Mouse (Mus musculus) myocyte (in vitro differentiated cells): ENCODE measurements around the gene Trmt10c. TPM values are rescaled to one million over a fixed set of nuclear protein-coding genes. Genes with fewer than 3 reads are reported as not detected.

Experiments used
- H3K27me3 ChIP-seq: one replicate; pipeline ENCODE4 v1.6.1; 2011; ENCODE audit not compliant: control insufficient read depth, insufficient read depth, insufficient read length
- H3K36me3 ChIP-seq: one replicate; pipeline ENCODE4 v1.6.1; 2011; ENCODE audit not compliant: control insufficient read depth, insufficient read depth
- H3K4me2 ChIP-seq: one replicate; pipeline ENCODE4 v1.6.1; 2011; ENCODE audit warnings: low read depth, control low read depth
- H3K4me3 ChIP-seq: one replicate; pipeline ENCODE4 v1.5.1; 2011; ENCODE audit warnings: mild to moderate bottlenecking, control low read depth, moderate library complexity
- H3K79me2 ChIP-seq: one replicate; pipeline ENCODE4 v1.6.1; 2011; ENCODE audit not compliant: control insufficient read depth, insufficient read depth
- H3ac ChIP-seq: one replicate; pipeline ENCODE4 v1.6.1; 2011; ENCODE audit not compliant: control insufficient read depth, insufficient read length
- CEBPB ChIP-seq: IDR thresholded peaks from 2 replicates; pipeline ENCODE4 v1.6.1; 2011; ENCODE audit warnings: mild to moderate bottlenecking, moderate library complexity; ENCODE audit not compliant: poor library complexity, insufficient read depth, severe bottlenecking
- E2F4 ChIP-seq: IDR thresholded peaks from one replicate; pipeline ENCODE4 v1.6.1; 2011; ENCODE audit warnings: mild to moderate bottlenecking, control low read depth, moderate library complexity; ENCODE audit not compliant: insufficient read depth
- MAX ChIP-seq: IDR thresholded peaks from one replicate; pipeline ENCODE4 v1.6.1; 2011; ENCODE audit warnings: low read depth, mild to moderate bottlenecking, control low read depth
- MYOD1 ChIP-seq, 3 experiments: IDR thresholded peaks; one replicate each; pipeline ENCODE4 v1.6.1; 2011; ENCODE audit warnings: control low read depth in 2 of 3, low read depth in 2 of 3, mild to moderate bottlenecking in 2 of 3, moderate library complexity in 1 of 3; ENCODE audit not compliant: insufficient read length in 2 of 3, control insufficient read depth in 1 of 3
- MYOG ChIP-seq, 3 experiments: IDR thresholded peaks; one replicate each; pipeline ENCODE4 v1.6.1; 2011; ENCODE audit warnings: control low read depth in 2 of 3, low read depth in 2 of 3, mild to moderate bottlenecking in 2 of 3; ENCODE audit not compliant: insufficient read length in 2 of 3, control insufficient read depth in 1 of 3, insufficient read depth in 1 of 3
- POLR2A ChIP-seq: IDR thresholded peaks from one replicate; pipeline ENCODE4 v1.6.1; 2011; ENCODE audit warnings: low read depth, mild to moderate bottlenecking, control low read depth, moderate library complexity; ENCODE audit not compliant: insufficient read length
- POLR2AphosphoS2 ChIP-seq: IDR thresholded peaks from one replicate; pipeline ENCODE4 v1.6.1; 2011; ENCODE audit warnings: low read depth, control low read depth; ENCODE audit not compliant: insufficient read length
- REST ChIP-seq: IDR thresholded peaks from one replicate; pipeline ENCODE4 v1.6.1; 2011; ENCODE audit warnings: mild to moderate bottlenecking, control low read depth, moderate library complexity; ENCODE audit not compliant: insufficient read depth, insufficient read length
- SRF ChIP-seq: IDR thresholded peaks from one replicate; pipeline ENCODE4 v1.6.1; 2011; ENCODE audit warnings: low read depth; ENCODE audit not compliant: control insufficient read depth, insufficient read length
- TCF12 ChIP-seq: IDR thresholded peaks from one replicate; pipeline ENCODE4 v1.6.1; 2011; ENCODE audit warnings: mild to moderate bottlenecking, control low read depth; ENCODE audit not compliant: poor library complexity, insufficient read depth, severe bottlenecking
- TCF3 ChIP-seq: IDR thresholded peaks from one replicate; pipeline ENCODE4 v1.6.1; 2011; ENCODE audit warnings: low read depth, control low read depth; ENCODE audit not compliant: insufficient read length
- USF1 ChIP-seq: IDR thresholded peaks from one replicate; pipeline ENCODE4 v1.6.1; 2011; ENCODE audit warnings: low read depth, mild to moderate bottlenecking, control low read depth, moderate library complexity
- polyA plus RNA-seq: library from polyadenylated mRNA; unstranded; fragments of >200 nt; fragmentation: generic; extraction: Trizol; gene quantifications from one replicate; pipeline ENCODE4 v1.2.1, GENCODE M21; 2012; ENCODE audit warnings: missing spikeins

The Trmt10c gene
- polyA plus RNA-seq, 1 experiment, result 6.0 TPM

GRCm38 (mm10) chr16:55990311-55990710, 47.3 kb downstream of the Trmt10c start:
- Histone ChIP-seq H3K4me2 (no peak overlapping the region), H3ac (no peak overlapping the region), H3K27me3 (no peaks in the 10 kb centered on the region), H3K4me3 (no peak overlapping the region), H3K36me3 (peaks cover 38% of the 10 kb centered on the region), H3K79me2 (peaks cover 18% of the 10 kb centered on the region)
- TF ChIP-seq POLR2AphosphoS2 (no peak), E2F4 (no peak), MYOD1 (IDR thresholded peaks at IDR 0.05; ENCODE audit: control insufficient read depth in 1 of 3, insufficient read length in 2 of 3, low read depth in 2 of 3) (no peak), USF1 (no peak), CEBPB (no peak)

GRCm38 (mm10) chr16:55986001-55986400, 51.6 kb downstream of the Trmt10c start:
- no peak for TF ChIP-seq USF1
- no peak for TF ChIP-seq MYOD1 (IDR thresholded peaks at IDR 0.05; ENCODE audit: control insufficient read depth in 1 of 3, insufficient read length in 2 of 3, low read depth in 2 of 3)
- TF ChIP-seq E2F4, result no peak
- TF ChIP-seq REST, result no peak
- no peak for TF ChIP-seq POLR2AphosphoS2
- no peak for TF ChIP-seq MAX
- TF ChIP-seq TCF12, result no peak
- TF ChIP-seq POLR2A, result no peak
- TF ChIP-seq MYOG (IDR thresholded peaks at IDR 0.05; ENCODE audit: control insufficient read depth in 1 of 3, insufficient read depth in 1 of 3, insufficient read length in 2 of 3, low read depth in 2 of 3), result no peak
- TF ChIP-seq SRF, result no peak
- no peak for TF ChIP-seq CEBPB
- TF ChIP-seq TCF3, result no peak
- peaks cover 38% of the 10 kb centered on the region for H3K36me3 ChIP-seq

More at GRCm38 (mm10) chr16:55986001-55986400, 51.6 kb downstream of the Trmt10c start:
- H3K79me2 ChIP-seq, result peaks cover 41% of the 10 kb centered on the region
- H3K4me3 ChIP-seq, result no peak overlapping the region
- no peaks in the 10 kb centered on the region for H3K27me3 ChIP-seq
- H3K4me2 ChIP-seq, result no peak overlapping the region
- H3ac ChIP-seq, result no peak overlapping the region

Other genes starting within 250 kb of the Trmt10c start
- 2.6 TPM for gene Nfkbiz, start 198.9 kb downstream of the Trmt10c start, polyA plus RNA-seq
- gene Nxpe3, start 142.5 kb downstream of the Trmt10c start, polyA plus RNA-seq, result 0.90 TPM
- gene Cep97, start 103.0 kb downstream of the Trmt10c start, polyA plus RNA-seq, result 4.6 TPM
- gene Rpl24, start 71.5 kb downstream of the Trmt10c start, polyA plus RNA-seq, result 1,858 TPM
- gene Zbtb11, start 63.9 kb downstream of the Trmt10c start, polyA plus RNA-seq, result 5.1 TPM
- gene Pcnp, start 8.1 kb downstream of the Trmt10c start, polyA plus RNA-seq, result 39.1 TPM
- 4.0 TPM for gene Senp7, start 10.5 kb upstream of the Trmt10c start, polyA plus RNA-seq
- 0.01 TPM for gene Impg2, start 166.5 kb upstream of the Trmt10c start, polyA plus RNA-seq